Mouse (Mus musculus): ENCODE data around the gene Chn1. TPM values are rescaled to one million over a fixed set of nuclear protein-coding genes. Genes with fewer than 3 reads are reported as not detected.

Chn1 gene
- polyA plus RNA-seq, 1 experiment from 2014 or later = 7.6 TPM

GRCm38 (mm10) chr2:73637688-73638087 is 137.5 kb downstream of the Chn1 start:
- Histone ChIP-seq H3K4me1 (replicated peaks; ENCODE audit: control insufficient read depth, insufficient read depth, low read length) (no peaks in the 10 kb centered on the region), H3K27ac (ENCODE audit: low read depth, low read length) (no peak overlapping the region), H3K9ac (ENCODE audit: low read depth, low read length) (no peak overlapping the region), H3K4me3 (ENCODE audit: low read depth, low read length) (no peak overlapping the region), H3K9me3 (ENCODE audit: control insufficient read depth, low read length) (no peaks in the 10 kb centered on the region), H3K36me3 (ENCODE audit: control insufficient read depth, insufficient read depth, low read length) (no peaks in the 10 kb centered on the region), H3K4me2 (no peak overlapping the region), H3K27me3 (replicated peaks; ENCODE audit: control insufficient read depth, insufficient read depth, low read length) (no peaks in the 10 kb centered on the region)
- 94% methylated on average over 6 of the region's 6 CpGs for WGBS
- DNase-seq (ENCODE audit: low spot score) (no peak), ATAC-seq (replicated peaks; ENCODE audit: low FRiP score) (no peak)

GRCm38 (mm10) chr2:73636387-73636786 is 138.8 kb downstream of the Chn1 start:
- no peaks in the 10 kb centered on the region for H3K27me3 ChIP-seq (replicated peaks; ENCODE audit: control insufficient read depth, insufficient read depth, low read length)
- ATAC-seq (replicated peaks; ENCODE audit: low FRiP score) (no peak), DNase-seq (ENCODE audit: low spot score) (no peak)
- H3K9ac ChIP-seq (ENCODE audit: low read depth, low read length) = no peak overlapping the region
- H3K4me2 ChIP-seq = no peak overlapping the region
- WGBS = 77% methylated on average over 3 of the region's 3 CpGs
- H3K27ac ChIP-seq (ENCODE audit: low read depth, low read length) = no peak overlapping the region
- H3K4me1 ChIP-seq (replicated peaks; ENCODE audit: control insufficient read depth, insufficient read depth, low read length) = no peaks in the 10 kb centered on the region
- H3K36me3 ChIP-seq (ENCODE audit: control insufficient read depth, insufficient read depth, low read length) = no peaks in the 10 kb centered on the region
- no peak overlapping the region for H3K4me3 ChIP-seq (ENCODE audit: low read depth, low read length)
- no peaks in the 10 kb centered on the region for H3K9me3 ChIP-seq (ENCODE audit: control insufficient read depth, low read length)

- Histone ChIP-seq H3K4me3 (ENCODE audit: low read depth, low read length) (no peak overlapping the region), H3K4me1 (replicated peaks; ENCODE audit: control insufficient read depth, insufficient read depth, low read length) (no peaks in the 10 kb centered on the region), H3K9ac (ENCODE audit: low read depth, low read length) (no peak overlapping the region), H3K9me3 (ENCODE audit: control insufficient read depth, low read length) (no peaks in the 10 kb centered on the region), H3K27me3 (replicated peaks; ENCODE audit: control insufficient read depth, insufficient read depth, low read length) (no peaks in the 10 kb centered on the region), H3K4me2 (no peak overlapping the region), H3K27ac (ENCODE audit: low read depth, low read length) (no peak overlapping the region), H3K36me3 (ENCODE audit: control insufficient read depth, insufficient read depth, low read length) (peaks cover 2% of the 10 kb centered on the region; the same call in 1 of the 2 replicates)
- ATAC-seq (replicated peaks; ENCODE audit: low FRiP score) (no peak), DNase-seq (ENCODE audit: low spot score) (no peak)
- 83% methylated on average over 7 of the region's 7 CpGs for WGBS
Measured at GRCm38 (mm10) chr2:73631816-73632215, 143.3 kb downstream of the Chn1 start.

- Histone ChIP-seq H3K4me1 (replicated peaks; ENCODE audit: control insufficient read depth, insufficient read depth, low read length) (no peaks in the 10 kb centered on the region), H3K4me3 (ENCODE audit: low read depth, low read length) (no peak overlapping the region), H3K9ac (ENCODE audit: low read depth, low read length) (no peak overlapping the region), H3K27me3 (replicated peaks; ENCODE audit: control insufficient read depth, insufficient read depth, low read length) (no peaks in the 10 kb centered on the region), H3K9me3 (ENCODE audit: control insufficient read depth, low read length) (no peaks in the 10 kb centered on the region), H3K27ac (ENCODE audit: low read depth, low read length) (no peak overlapping the region), H3K36me3 (ENCODE audit: control insufficient read depth, insufficient read depth, low read length) (no peaks in the 10 kb centered on the region), H3K4me2 (no peak overlapping the region)
- ATAC-seq (replicated peaks; ENCODE audit: low FRiP score) (no peak), DNase-seq (ENCODE audit: low spot score) (no peak)
- WGBS = 71% methylated on average over 4 of the region's 4 CpGs
Measured at GRCm38 (mm10) chr2:73618486-73619052, 156.6 kb downstream of the Chn1 start.

GRCm38 (mm10) chr2:73616434-73617057 is 158.6 kb downstream of the Chn1 start:
- Histone ChIP-seq H3K27ac (ENCODE audit: low read depth, low read length) (no peak overlapping the region), H3K4me1 (replicated peaks; ENCODE audit: control insufficient read depth, insufficient read depth, low read length) (no peaks in the 10 kb centered on the region), H3K36me3 (ENCODE audit: control insufficient read depth, insufficient read depth, low read length) (no peaks in the 10 kb centered on the region), H3K9me3 (ENCODE audit: control insufficient read depth, low read length) (no peaks in the 10 kb centered on the region), H3K4me2 (no peak overlapping the region), H3K9ac (ENCODE audit: low read depth, low read length) (no peak overlapping the region), H3K4me3 (ENCODE audit: low read depth, low read length) (no peak overlapping the region), H3K27me3 (replicated peaks; ENCODE audit: control insufficient read depth, insufficient read depth, low read length) (no peaks in the 10 kb centered on the region)
- no peak for DNase-seq (ENCODE audit: low spot score)
- no peak for ATAC-seq (replicated peaks; ENCODE audit: low FRiP score)
- WGBS = 78% methylated on average over 17 of the region's 17 CpGs

GRCm38 (mm10) chr2:73615456-73615855 is 159.7 kb downstream of the Chn1 start:
- H3K4me3 ChIP-seq (ENCODE audit: low read depth, low read length) = no peak overlapping the region
- no peaks in the 10 kb centered on the region for H3K36me3 ChIP-seq (ENCODE audit: control insufficient read depth, insufficient read depth, low read length)
- H3K4me2 ChIP-seq = no peak overlapping the region
- no peaks in the 10 kb centered on the region for H3K9me3 ChIP-seq (ENCODE audit: control insufficient read depth, low read length)
- no peaks in the 10 kb centered on the region for H3K4me1 ChIP-seq (replicated peaks; ENCODE audit: control insufficient read depth, insufficient read depth, low read length)
- ATAC-seq (replicated peaks; ENCODE audit: low FRiP score) (no peak), DNase-seq (ENCODE audit: low spot score) (no peak)
- WGBS = 78% methylated on average over 5 of the region's 5 CpGs
- no peaks in the 10 kb centered on the region for H3K27me3 ChIP-seq (replicated peaks; ENCODE audit: control insufficient read depth, insufficient read depth, low read length)
- H3K9ac ChIP-seq (ENCODE audit: low read depth, low read length) = no peak overlapping the region
- no peak overlapping the region for H3K27ac ChIP-seq (ENCODE audit: low read depth, low read length)

GRCm38 (mm10) chr2:73614303-73614702 is 160.8 kb downstream of the Chn1 start:
- Histone ChIP-seq H3K4me1 (replicated peaks; ENCODE audit: control insufficient read depth, insufficient read depth, low read length) (no peaks in the 10 kb centered on the region), H3K9me3 (ENCODE audit: control insufficient read depth, low read length) (no peaks in the 10 kb centered on the region), H3K4me2 (no peak overlapping the region), H3K4me3 (ENCODE audit: low read depth, low read length) (no peak overlapping the region), H3K36me3 (ENCODE audit: control insufficient read depth, insufficient read depth, low read length) (no peaks in the 10 kb centered on the region), H3K27me3 (replicated peaks; ENCODE audit: control insufficient read depth, insufficient read depth, low read length) (no peaks in the 10 kb centered on the region), H3K9ac (ENCODE audit: low read depth, low read length) (no peak overlapping the region), H3K27ac (ENCODE audit: low read depth, low read length) (no peak overlapping the region)
- 93% methylated on average over 8 of the region's 8 CpGs for WGBS
- DNase-seq (ENCODE audit: low spot score) = no peak
- no peak for ATAC-seq (replicated peaks; ENCODE audit: low FRiP score)

GRCm38 (mm10) chr2:73612941-73613340 is 162.2 kb downstream of the Chn1 start:
- 85% methylated on average over 7 of the region's 7 CpGs for WGBS

GRCm38 (mm10) chr2:73612367-73612914 is 162.7 kb downstream of the Chn1 start:
- ATAC-seq (replicated peaks; ENCODE audit: low FRiP score) (no peak), DNase-seq (ENCODE audit: low spot score) (no peak)
- Histone ChIP-seq H3K9me3 (ENCODE audit: control insufficient read depth, low read length) (no peaks in the 10 kb centered on the region), H3K4me2 (no peak overlapping the region), H3K4me1 (replicated peaks; ENCODE audit: control insufficient read depth, insufficient read depth, low read length) (0 out of 2 replicates have a peak, but pooled peaks cover 4% of the 10 kb centered on the region), H3K4me3 (ENCODE audit: low read depth, low read length) (no peak overlapping the region), H3K27me3 (replicated peaks; ENCODE audit: control insufficient read depth, insufficient read depth, low read length) (no peaks in the 10 kb centered on the region), H3K9ac (ENCODE audit: low read depth, low read length) (no peak overlapping the region), H3K27ac (ENCODE audit: low read depth, low read length) (no peak overlapping the region), H3K36me3 (ENCODE audit: control insufficient read depth, insufficient read depth, low read length) (no peaks in the 10 kb centered on the region)
- WGBS = 90% methylated on average over 6 of the region's 6 CpGs

More at GRCm38 (mm10) chr2:73612941-73613340, 162.2 kb downstream of the Chn1 start:
- Histone ChIP-seq H3K9me3 (ENCODE audit: control insufficient read depth, low read length) (no peaks in the 10 kb centered on the region), H3K36me3 (ENCODE audit: control insufficient read depth, insufficient read depth, low read length) (no peaks in the 10 kb centered on the region), H3K27me3 (replicated peaks; ENCODE audit: control insufficient read depth, insufficient read depth, low read length) (no peaks in the 10 kb centered on the region), H3K4me2 (no peak overlapping the region), H3K4me3 (ENCODE audit: low read depth, low read length) (no peak overlapping the region), H3K27ac (ENCODE audit: low read depth, low read length) (no peak overlapping the region), H3K9ac (ENCODE audit: low read depth, low read length) (no peak overlapping the region), H3K4me1 (replicated peaks; ENCODE audit: control insufficient read depth, insufficient read depth, low read length) (no peaks in the 10 kb centered on the region)
- ATAC-seq (replicated peaks; ENCODE audit: low FRiP score) = no peak
- no peak for DNase-seq (ENCODE audit: low spot score)

All from liver, embryonic 11.5 days (tissue).